ENCODE assay signal across 20 mouse cellular contexts in genomic region chr2:178238503-178238902, GRCm38 (mm10).
DNase-seq lines count a peak whose midpoint lies in the region; ATAC-seq lines count a peak whose summit lies in the region.
"Had no signal": no experiment of that assay in that cellular context is flagged by ENCODE, and none has a peak within 500 bp of the region (broad histone marks: within the 10 kb centered on the region; RNA-seq: fewer than 3 reads in every experiment).

No protein-coding gene starts in this region.

- peak; percentile 59 to 82; a peak in 3 of 4 replicates for ATAC-seq in hematopoietic stem cell, adult 5-6 weeks (replicated peaks in 1 of 2; ENCODE audit: insufficient read depth in 1 of 2, low FRiP score in 2 of 2, low TSS enrichment in 1 of 2, low read depth in 1 of 2, poor library complexity in 2 of 2, severe bottlenecking in 2 of 2)
- ATAC-seq: activated CD4-positive, CD25-positive, alpha-beta regulatory T cell, adult 4 months; forebrain, embryonic 13.5 days; forebrain, embryonic 16.5 days had no signal

- peak; percentile 67 for DNase-seq in 416B (ENCODE audit: low read depth)
- DNase-seq in c-Kit-positive CD71-negative TER-119-negative erythroid progenitor cells, embryonic 14.5 days (ENCODE audit: low read depth): peak; percentile 20
- no peak for DNase-seq in kidney, adult 18-20 months
- DNase-seq in spleen, postnatal 4 days (ENCODE audit: low spot score in 2 of 2): no peak
- no peak for DNase-seq in cerebellum, adult 11-12 months
- DNase-seq: adrenal gland, adult 8-10 months; adrenal gland, postnatal 25 days; cerebellum, adult 8-10 months; cerebellum, postnatal 10 days; cerebellum, postnatal 36 days; gastrocnemius, adult 2 months; gastrocnemius, postnatal 14 days; heart, adult 18-20 months; heart, postnatal 14 days; heart, postnatal 4 days; kidney, adult 11 months had no signal

Comparison
In these comparisons a context has a peak if more than half of its experiments do, and no peak if none do; other contexts are left out.
1. DNase-seq: peak in 416B (single experiment) and c-Kit-positive CD71-negative TER-119-negative erythroid progenitor cells, embryonic 14.5 days (single experiment); none in kidney, adult 18-20 months (single experiment), spleen, postnatal 4 days (0 of 2) and cerebellum, adult 11-12 months (single experiment).